Mouse (Mus musculus): ENCODE measurements around the gene Cbx2. TPM values are rescaled to one million over a fixed set of nuclear protein-coding genes. Genes with fewer than 3 reads are reported as not detected.

Cbx2 gene
- polyA plus RNA-seq, 1 experiment from 2014 or later: 3.0 TPM

DNA sequence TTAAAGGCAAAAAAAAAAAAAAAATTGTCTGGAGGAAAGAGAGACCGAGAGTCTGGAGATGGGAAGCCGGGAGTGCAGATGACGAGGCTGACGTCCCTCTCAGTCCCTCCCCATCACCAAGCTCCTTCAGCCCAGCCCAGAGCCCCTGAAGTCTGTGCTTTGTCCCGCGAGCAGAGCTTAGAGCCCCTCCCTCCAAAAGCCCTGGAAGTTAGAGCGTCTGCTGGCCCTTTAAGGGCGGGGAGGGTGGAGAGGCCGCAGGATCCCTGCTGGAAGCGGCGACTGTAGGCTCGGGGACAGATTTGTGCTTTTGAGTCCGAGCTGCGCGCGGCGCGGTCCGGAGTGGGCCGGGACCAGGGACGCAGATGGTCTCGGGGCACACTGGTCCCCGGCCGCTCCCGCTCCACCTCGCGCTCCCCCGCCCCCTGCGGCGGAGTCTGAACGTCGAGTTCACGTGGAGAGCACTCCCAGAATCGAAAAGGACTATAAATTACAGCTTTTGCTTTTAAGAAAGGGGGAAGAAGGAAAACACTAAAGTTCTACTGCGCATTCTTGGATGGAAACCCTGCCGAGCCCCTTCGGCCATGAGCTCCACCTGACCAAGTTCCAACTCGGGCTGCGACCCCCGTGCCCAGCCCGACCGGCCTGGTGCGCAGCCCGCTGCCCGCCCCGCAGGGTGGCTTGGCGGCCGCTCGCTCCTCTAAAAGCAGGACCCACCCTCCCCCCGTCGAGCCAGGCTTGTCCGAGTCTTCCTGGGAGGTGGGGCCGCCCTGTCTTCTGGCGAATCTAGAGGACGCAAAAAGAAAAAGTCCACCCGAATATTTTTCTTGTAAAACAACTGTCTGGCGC is 14.4 kb downstream of the Cbx2 start:
- Histone ChIP-seq H3K9me3 (replicated peaks) (no peaks in the 10 kb centered on the region), H3K4me2 (peak overlapping the region; percentile 64), H3K27ac (replicated peaks) (no peak overlapping the region), H3K36me3 (replicated peaks) (peaks cover 12% of the 10 kb centered on the region; the same call in 1 of the 2 replicates), H3K4me1 (replicated peaks) (peaks cover 47% of the 10 kb centered on the region), H3K27me3 (peaks cover 94% of the 10 kb centered on the region), H3K4me3 (replicated peaks) (peak overlapping the region; percentile 44), H3K9ac (no peak overlapping the region)
- no peak for ATAC-seq (ENCODE audit: insufficient read depth)
- WGBS (ENCODE audit: insufficient replicate concordance): 3% methylated on average over 57 of the region's 57 CpGs

DNA sequence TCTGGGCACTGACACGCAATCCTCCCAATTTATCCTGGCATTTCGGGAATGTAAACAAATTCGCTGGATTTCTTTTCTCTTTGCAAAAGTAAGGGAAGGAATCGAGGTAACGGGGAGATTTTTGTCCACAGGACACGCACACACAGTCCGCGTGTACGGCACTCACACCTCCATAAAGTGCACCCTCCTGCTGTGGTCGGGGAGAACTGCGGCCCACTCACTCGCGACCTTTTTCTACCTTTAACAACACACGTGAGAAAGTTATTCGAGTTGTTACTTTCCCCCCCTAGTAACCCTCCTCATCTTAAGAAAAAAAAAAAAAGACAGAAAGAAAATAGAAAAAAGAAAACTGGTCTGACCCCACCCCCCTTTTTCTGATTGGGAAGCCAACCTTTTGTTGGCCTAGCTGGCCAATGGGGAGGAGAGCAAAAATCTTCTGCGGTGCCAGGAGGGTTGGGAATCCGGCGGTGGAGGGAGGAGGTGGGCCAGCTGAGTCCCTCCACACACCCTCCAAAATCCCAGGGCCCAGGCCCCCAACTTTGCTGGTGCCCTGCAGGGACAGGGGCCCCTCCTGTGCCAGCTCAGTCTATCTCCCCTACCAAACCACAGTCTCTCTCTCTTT is 15.1 kb downstream of the Cbx2 start:
- no peak overlapping the region for H3K27ac ChIP-seq (replicated peaks)
- H3K36me3 ChIP-seq (replicated peaks): peaks cover 12% of the 10 kb centered on the region; the same call in 1 of the 2 replicates
- H3K4me1 ChIP-seq (replicated peaks): peaks cover 53% of the 10 kb centered on the region
- peaks cover 100% of the 10 kb centered on the region for H3K27me3 ChIP-seq
- H3K4me2 ChIP-seq: peak overlapping the region; percentile 64
- H3K9me3 ChIP-seq (replicated peaks): no peaks in the 10 kb centered on the region
- no peak for ATAC-seq (ENCODE audit: insufficient read depth)
- WGBS (ENCODE audit: insufficient replicate concordance): 23% methylated on average over 18 of the region's 18 CpGs
- no peak overlapping the region for H3K9ac ChIP-seq
- H3K4me3 ChIP-seq (replicated peaks): no peak overlapping the region

DNA sequence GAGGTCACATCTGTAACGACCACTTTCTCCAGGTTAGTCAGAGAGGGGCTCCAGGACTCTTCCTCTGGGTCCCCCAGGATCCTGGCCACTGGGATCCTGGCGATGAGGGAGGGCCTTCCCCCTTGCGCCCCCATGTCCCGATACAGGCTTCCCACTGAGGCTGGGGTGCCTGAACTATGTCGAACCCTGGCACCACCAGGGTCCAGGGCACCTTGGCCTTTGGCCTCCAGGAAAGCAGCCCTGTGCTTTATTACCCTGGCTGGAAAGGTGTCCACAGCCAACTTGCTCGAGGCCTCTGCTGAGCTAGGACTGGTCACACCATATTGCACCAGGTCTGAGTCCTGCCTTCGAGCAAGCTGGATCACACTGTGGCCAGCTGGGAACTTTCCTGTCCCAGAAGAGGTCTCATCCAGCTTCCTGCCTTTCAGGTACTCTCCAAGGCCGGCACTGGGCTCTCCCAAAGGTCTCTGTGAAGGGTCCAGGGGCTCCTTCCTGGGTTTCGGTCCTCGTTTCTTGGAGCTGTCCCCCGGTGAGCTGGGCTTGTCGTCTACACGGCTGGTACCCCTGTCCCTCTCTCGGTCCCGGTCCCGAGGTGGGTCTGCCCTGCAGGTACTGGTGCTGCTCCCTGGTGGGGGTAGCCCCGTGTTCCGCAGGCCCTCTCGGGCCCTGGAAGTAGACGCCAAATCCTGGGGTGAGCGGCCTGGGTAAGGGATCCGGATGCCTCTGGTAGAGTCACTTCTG is 16.2 kb downstream of the Cbx2 start:
- H3K4me1 ChIP-seq (replicated peaks): peaks cover 53% of the 10 kb centered on the region
- peaks cover 100% of the 10 kb centered on the region for H3K27me3 ChIP-seq
- no peak overlapping the region for H3K4me2 ChIP-seq

DNA sequence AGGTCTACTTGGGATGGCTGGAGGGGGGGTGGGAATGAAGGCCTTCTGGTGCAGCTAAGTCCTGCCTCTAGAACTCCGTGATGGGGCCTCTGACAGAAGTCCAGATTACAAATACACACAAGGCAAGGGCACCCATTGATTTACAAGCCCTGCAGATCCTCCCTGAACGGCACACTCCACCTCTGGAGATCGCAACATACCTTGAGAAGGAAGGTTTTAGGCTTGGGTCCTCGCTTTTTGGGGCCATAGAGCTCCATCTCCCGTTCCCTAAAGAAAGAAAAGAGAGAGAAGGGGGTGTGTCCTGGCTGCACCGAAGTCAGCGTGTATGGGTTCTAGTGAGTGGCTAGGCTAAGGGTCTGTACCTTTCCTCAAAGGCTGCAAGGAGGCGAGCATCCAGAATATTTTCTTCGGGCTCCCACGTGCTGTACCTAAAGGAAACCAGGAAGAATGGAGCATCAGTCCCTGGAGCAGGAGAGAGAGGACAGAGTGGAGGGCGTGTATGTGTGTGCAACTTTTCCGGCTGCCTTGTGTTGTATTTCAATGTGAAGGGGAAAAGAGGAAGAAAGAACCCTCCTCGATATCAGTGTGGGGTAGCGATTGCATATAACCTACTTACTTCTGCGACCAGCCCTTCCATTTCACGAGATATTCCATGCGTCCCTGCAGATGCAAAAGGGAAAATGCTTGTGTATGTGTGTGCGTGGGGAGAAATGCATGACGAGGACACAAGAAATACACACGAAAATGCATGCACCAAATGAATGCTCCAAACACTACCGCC is 17.2 kb downstream of the Cbx2 start:
- WGBS (ENCODE audit: insufficient replicate concordance): 11% methylated on average over 21 of the region's 21 CpGs
- H3K4me2 ChIP-seq: peak overlapping the region; percentile 88
- peaks cover 54% of the 10 kb centered on the region for H3K4me1 ChIP-seq (replicated peaks)
- no peak for ATAC-seq (ENCODE audit: insufficient read depth)
- peak overlapping the region; percentile 58 for H3K9ac ChIP-seq
- H3K9me3 ChIP-seq (replicated peaks): no peaks in the 10 kb centered on the region
- H3K27me3 ChIP-seq: peaks cover 100% of the 10 kb centered on the region
- H3K4me3 ChIP-seq (replicated peaks): peak overlapping the region; percentile 66
- peaks cover 12% of the 10 kb centered on the region; the same call in 1 of the 2 replicates for H3K36me3 ChIP-seq (replicated peaks)
- H3K27ac ChIP-seq (replicated peaks): peak overlapping the region; percentile 48; the same call in 1 of the 2 replicates

More for the DNA sequence above, 16.2 kb downstream of the Cbx2 start:
- no peaks in the 10 kb centered on the region for H3K9me3 ChIP-seq (replicated peaks)
- H3K4me3 ChIP-seq (replicated peaks): no peak overlapping the region
- no peak overlapping the region for H3K27ac ChIP-seq (replicated peaks)
- 67% methylated on average over 22 of the region's 22 CpGs for WGBS (ENCODE audit: insufficient replicate concordance)
- no peak overlapping the region for H3K9ac ChIP-seq
- peaks cover 12% of the 10 kb centered on the region; the same call in 1 of the 2 replicates for H3K36me3 ChIP-seq (replicated peaks)
- no peak for ATAC-seq (ENCODE audit: insufficient read depth)

DNA sequence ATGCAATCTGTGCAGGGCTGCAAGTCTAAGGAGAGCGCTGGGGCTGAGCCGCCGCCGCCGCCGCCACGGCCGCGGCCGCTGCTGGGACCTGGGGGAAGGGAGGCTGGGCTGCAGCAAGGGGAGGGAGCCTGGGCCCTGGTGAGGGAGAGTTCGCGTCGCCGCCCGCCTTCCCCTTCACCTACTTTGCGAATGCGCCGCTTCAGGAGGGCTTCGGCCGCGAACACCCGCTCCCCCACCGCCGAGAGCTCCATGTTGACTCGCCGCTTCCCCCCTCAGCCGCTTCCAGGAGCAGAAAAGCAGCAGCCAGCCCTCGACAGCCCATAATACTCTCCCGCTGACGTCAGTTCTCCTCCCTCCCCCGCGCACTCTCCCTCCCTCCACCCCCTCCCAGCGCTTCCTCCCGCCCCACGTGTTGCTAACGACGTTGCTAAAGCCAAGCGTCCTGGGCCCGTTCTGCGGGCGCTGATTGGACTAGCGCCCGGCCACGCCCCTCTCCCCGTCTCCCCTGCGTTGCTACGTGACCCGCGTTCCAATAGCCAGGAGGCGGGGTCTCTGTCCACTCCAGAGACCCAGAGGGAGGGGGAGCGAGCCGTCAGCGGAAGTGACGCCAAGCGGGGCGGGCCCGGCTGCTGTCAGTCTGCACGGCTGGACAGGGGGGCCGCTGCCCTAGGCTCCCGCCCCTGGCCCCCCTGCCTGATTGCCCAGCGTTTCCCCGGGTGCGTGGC is 18.0 kb downstream of the Cbx2 start, which contains the start of gene Cbx8:
TSS of gene Cbx8 (minus strand) at position 370 of the 725 bp plus-strand sequence.
- Histone ChIP-seq H3K9ac (peak within 1 kb of the TSS; percentile 58), H3K27me3 (peaks cover 100% of the 10 kb centered on the region), H3K4me2 (peak within 1 kb of the TSS; percentile 88), H3K4me1 (replicated peaks) (peaks cover 60% of the 10 kb centered on the region), H3K36me3 (replicated peaks) (peaks cover 12% of the 10 kb centered on the region; the same call in 1 of the 2 replicates), H3K27ac (replicated peaks) (peak within 1 kb of the TSS; percentile 48), H3K4me3 (replicated peaks) (peak within 1 kb of the TSS; percentile 66), H3K9me3 (replicated peaks) (no peaks in the 10 kb centered on the region)
- peak; percentile 84 for ATAC-seq (ENCODE audit: insufficient read depth)
- under 1% methylated on average over 62 of the region's 63 CpGs for WGBS (ENCODE audit: insufficient replicate concordance)

DNA sequence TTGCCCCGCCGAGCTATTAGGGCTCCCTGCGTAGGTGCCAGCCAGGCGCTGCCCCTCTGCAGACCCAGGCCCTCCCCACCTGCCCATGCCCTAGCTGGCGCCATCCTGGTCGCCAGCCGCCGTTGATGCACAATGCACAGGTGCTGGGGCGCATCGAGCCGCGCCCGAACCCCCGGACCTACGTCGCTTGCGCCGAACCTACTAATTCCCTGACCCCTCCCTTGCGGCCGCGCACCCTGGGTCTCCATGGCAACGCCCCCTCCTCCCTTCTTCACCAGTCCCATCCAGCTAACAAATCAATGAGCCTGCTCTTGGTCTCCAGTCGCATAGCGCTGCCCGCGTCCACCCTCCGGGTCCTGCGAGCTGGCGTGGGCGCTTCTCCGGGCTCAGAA is 18.6 kb downstream of the Cbx2 start:
- Histone ChIP-seq H3K9ac (peak overlapping the region; percentile 27; the same call in 1 of the 2 replicates), H3K36me3 (replicated peaks) (peaks cover 12% of the 10 kb centered on the region; the same call in 1 of the 2 replicates), H3K9me3 (replicated peaks) (no peaks in the 10 kb centered on the region), H3K4me3 (replicated peaks) (peak overlapping the region; percentile 66), H3K4me1 (replicated peaks) (peaks cover 65% of the 10 kb centered on the region), H3K27ac (replicated peaks) (no peak overlapping the region), H3K4me2 (peak overlapping the region; percentile 88), H3K27me3 (peaks cover 100% of the 10 kb centered on the region)
- peak; percentile 40 for ATAC-seq (ENCODE audit: insufficient read depth)
- WGBS (ENCODE audit: insufficient replicate concordance): under 1% methylated on average over 31 of the region's 31 CpGs

DNA sequence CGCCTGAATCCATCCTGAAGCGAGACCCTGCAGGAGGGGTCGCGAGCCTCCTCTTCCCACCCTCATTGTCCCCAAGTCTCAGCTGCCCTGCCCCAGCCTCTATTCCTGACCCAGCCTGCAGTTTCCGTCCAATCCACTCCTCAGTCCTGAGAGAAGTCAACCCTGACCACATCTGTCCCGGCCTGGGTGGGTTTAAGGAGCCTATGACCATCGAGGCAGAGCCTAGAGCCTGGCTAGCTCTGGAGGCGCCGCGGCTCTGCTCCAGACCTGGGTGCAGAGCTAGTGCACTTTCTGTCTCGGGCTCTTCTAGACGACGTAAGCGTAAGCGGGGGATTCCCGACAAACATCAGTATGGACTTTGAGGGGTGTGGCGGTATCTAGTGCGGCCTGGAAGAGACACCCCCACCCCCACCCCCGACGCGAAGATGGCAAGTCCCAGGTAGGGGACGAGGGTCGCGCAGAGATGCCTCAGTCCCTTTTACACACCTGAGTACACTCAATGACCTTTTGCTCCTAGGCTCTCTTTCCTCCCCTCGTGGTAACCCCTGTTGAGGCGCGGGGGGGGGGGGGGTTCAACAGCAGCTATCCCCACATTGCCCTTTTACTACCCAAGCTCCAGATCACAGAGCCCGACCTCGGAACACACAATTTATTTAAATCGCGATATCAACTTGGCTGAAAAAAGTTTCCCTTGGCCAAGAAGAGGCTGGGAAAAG is 19.1 kb downstream of the Cbx2 start:
- no peak overlapping the region for H3K27ac ChIP-seq (replicated peaks)
- peak overlapping the region; percentile 88 for H3K4me2 ChIP-seq
- no peak for ATAC-seq (ENCODE audit: insufficient read depth)
- peaks cover 100% of the 10 kb centered on the region for H3K27me3 ChIP-seq
- peaks cover 12% of the 10 kb centered on the region; the same call in 1 of the 2 replicates for H3K36me3 ChIP-seq (replicated peaks)
- H3K9ac ChIP-seq: no peak overlapping the region
- H3K9me3 ChIP-seq (replicated peaks): no peaks in the 10 kb centered on the region
- H3K4me3 ChIP-seq (replicated peaks): peak overlapping the region; percentile 66
- WGBS (ENCODE audit: insufficient replicate concordance): 2% methylated on average over 31 of the region's 31 CpGs
- H3K4me1 ChIP-seq (replicated peaks): peaks cover 70% of the 10 kb centered on the region

DNA sequence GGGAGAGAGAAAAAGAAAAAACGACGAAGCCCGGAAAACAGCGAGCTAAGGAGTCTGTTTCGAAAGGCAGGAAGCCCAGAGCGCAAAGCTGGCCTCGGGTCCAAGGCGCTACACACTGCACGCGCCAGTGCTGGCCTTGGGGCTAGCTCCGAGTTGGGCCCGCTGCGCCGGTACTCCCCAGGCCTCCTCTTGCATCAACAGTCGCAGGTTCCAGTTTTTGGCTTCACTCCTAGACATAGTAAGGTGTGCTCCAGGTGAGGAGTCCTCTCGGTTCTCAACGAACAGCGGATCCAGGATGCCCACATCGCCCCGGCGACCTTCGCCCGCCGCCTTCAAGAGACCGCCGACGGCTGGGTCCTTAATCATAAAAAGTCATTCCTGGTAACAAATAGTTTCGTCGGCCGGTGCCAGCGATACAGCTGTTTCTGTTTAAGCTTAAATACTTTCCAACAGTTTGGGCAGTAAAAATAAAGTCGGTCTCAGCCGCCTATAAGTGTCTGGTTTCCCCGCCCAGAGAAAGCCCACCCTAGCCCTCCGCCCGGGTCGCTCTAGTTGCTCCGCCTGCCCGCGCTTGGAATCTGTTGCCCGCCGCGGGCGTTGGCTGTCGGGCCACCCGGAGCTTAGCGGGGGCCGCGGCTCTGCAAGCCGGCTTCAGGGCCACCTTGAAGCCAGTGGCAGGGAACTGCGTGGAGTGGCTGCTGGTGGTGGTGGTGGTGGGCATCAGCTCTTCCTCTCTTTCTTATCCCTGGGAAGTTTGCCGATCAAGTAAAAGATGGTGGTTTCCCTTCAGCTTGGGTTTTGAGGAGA is 19.9 kb downstream of the Cbx2 start:
- no peak overlapping the region for H3K27ac ChIP-seq (replicated peaks)
- H3K4me1 ChIP-seq (replicated peaks): peaks cover 69% of the 10 kb centered on the region
- H3K9ac ChIP-seq: no peak overlapping the region
- peaks cover 12% of the 10 kb centered on the region; the same call in 1 of the 2 replicates for H3K36me3 ChIP-seq (replicated peaks)
- 0 out of 2 replicates have a peak overlapping the region, but pooled peaks have one; percentile 12 for H3K4me3 ChIP-seq (replicated peaks)
- no peak for ATAC-seq (ENCODE audit: insufficient read depth)
- no peaks in the 10 kb centered on the region for H3K9me3 ChIP-seq (replicated peaks)
- peak overlapping the region; percentile 25; the same call in 1 of the 2 replicates for H3K4me2 ChIP-seq
- WGBS (ENCODE audit: insufficient replicate concordance): 2% methylated on average over 52 of the region's 52 CpGs
- peaks cover 100% of the 10 kb centered on the region for H3K27me3 ChIP-seq

DNA sequence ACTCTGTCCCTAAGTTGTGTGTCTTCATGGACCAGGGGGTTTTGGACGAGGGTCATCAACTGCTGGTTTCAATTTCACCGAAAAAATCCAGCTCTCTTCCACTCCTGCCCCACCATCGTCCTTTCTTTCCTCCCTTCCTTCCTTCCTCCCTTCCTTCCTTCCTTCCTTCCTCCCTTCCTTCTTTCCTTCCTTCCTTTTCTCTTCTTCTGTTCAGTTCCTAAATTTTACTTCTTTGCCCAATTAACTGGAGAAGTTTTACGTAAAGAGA is 20.4 kb downstream of the Cbx2 start:
- H3K4me1 ChIP-seq (replicated peaks): peaks cover 72% of the 10 kb centered on the region
- no peak overlapping the region for H3K27ac ChIP-seq (replicated peaks)
- no peak for ATAC-seq (ENCODE audit: insufficient read depth)
- H3K36me3 ChIP-seq (replicated peaks): peaks cover 12% of the 10 kb centered on the region; the same call in 1 of the 2 replicates
- H3K4me3 ChIP-seq (replicated peaks): no peak overlapping the region
- H3K4me2 ChIP-seq: no peak overlapping the region
- no peaks in the 10 kb centered on the region for H3K9me3 ChIP-seq (replicated peaks)
- H3K9ac ChIP-seq: no peak overlapping the region
- WGBS (ENCODE audit: insufficient replicate concordance): 3% methylated on average over 4 of the region's 4 CpGs
- peaks cover 100% of the 10 kb centered on the region for H3K27me3 ChIP-seq

Measured in liver, embryonic 15.5 days (tissue).